Mouse (Mus musculus) kidney, postnatal 4 days (tissue): ENCODE results near the gene Abcg5.

Experiments
- DNase-seq, 2 experiments: peaks; one replicate each; pipeline ENCODE4 v3.0.0; 2021; ENCODE audit warnings: mixed read lengths in 2 of 2

The Abcg5 gene

GRCm38 (mm10) chr17:84644292-84645050 lies 38.3 kb downstream of the Abcg5 start:
- DNase-seq = no peak

- DNase-seq = no peak
Measured at GRCm38 (mm10) chr17:84642324-84642723, 40.5 kb downstream of the Abcg5 start.

- peak; percentile 83 to 85 for DNase-seq
Measured at GRCm38 (mm10) chr17:84641893-84642292, 40.9 kb downstream of the Abcg5 start.

- no peak for DNase-seq
Measured at GRCm38 (mm10) chr17:84639796-84640378, 42.9 kb downstream of the Abcg5 start.

GRCm38 (mm10) chr17:84637971-84638370 lies 44.8 kb downstream of the Abcg5 start:
- no peak for DNase-seq

GRCm38 (mm10) chr17:84636328-84636727 lies 46.5 kb downstream of the Abcg5 start:
- no peak for DNase-seq

GRCm38 (mm10) chr17:84633443-84633842 lies 49.4 kb downstream of the Abcg5 start:
- DNase-seq = no peak

- no peak for DNase-seq
Measured at GRCm38 (mm10) chr17:84631836-84632235, 51.0 kb downstream of the Abcg5 start.

- no peak for DNase-seq
Measured at GRCm38 (mm10) chr17:84628611-84629010, 54.2 kb downstream of the Abcg5 start.

GRCm38 (mm10) chr17:84627721-84628120 lies 55.1 kb downstream of the Abcg5 start:
- no peak for DNase-seq

- peak; percentile 41 to 57 for DNase-seq
Measured at GRCm38 (mm10) chr17:84626857-84627305, 55.9 kb downstream of the Abcg5 start.

GRCm38 (mm10) chr17:84626276-84626856 lies 56.4 kb downstream of the Abcg5 start, which contains the start of gene Dync2li1:
Dync2li1 (plus strand) TSS chr17:84626496.
- peak; percentile 93 to 96 for DNase-seq

GRCm38 (mm10) chr17:84622873-84623272 lies 59.9 kb downstream of the Abcg5 start:
- no peak for DNase-seq

- DNase-seq = no peak
Measured at GRCm38 (mm10) chr17:84622028-84622427, 60.8 kb downstream of the Abcg5 start.

GRCm38 (mm10) chr17:84621209-84621608 lies 61.6 kb downstream of the Abcg5 start:
- DNase-seq = no peak

GRCm38 (mm10) chr17:84620610-84621009 lies 62.2 kb downstream of the Abcg5 start:
- no peak for DNase-seq

GRCm38 (mm10) chr17:84620076-84620475 lies 62.7 kb downstream of the Abcg5 start:
- peak in 1 of 2 experiments; percentile 44 for DNase-seq

- DNase-seq = no peak
Measured at GRCm38 (mm10) chr17:84619112-84619511, 63.7 kb downstream of the Abcg5 start.

GRCm38 (mm10) chr17:84617953-84618352 lies 64.9 kb downstream of the Abcg5 start:
- DNase-seq = no peak

GRCm38 (mm10) chr17:84616526-84617074 lies 66.2 kb downstream of the Abcg5 start:
- no peak for DNase-seq

GRCm38 (mm10) chr17:84615811-84616210 lies 67.0 kb downstream of the Abcg5 start:
- DNase-seq = no peak

- peak in 1 of 2 experiments; percentile 33 for DNase-seq
Measured at GRCm38 (mm10) chr17:84611971-84612370, 70.8 kb downstream of the Abcg5 start.

GRCm38 (mm10) chr17:84611500-84611899 lies 71.3 kb downstream of the Abcg5 start:
- DNase-seq = peak; percentile 66 to 71

GRCm38 (mm10) chr17:84608606-84609005 lies 74.2 kb downstream of the Abcg5 start:
- DNase-seq = no peak
